Mouse (Mus musculus) gastrocnemius, postnatal 4 days (tissue): ENCODE measurements around the gene Gne. TPM values are rescaled to one million over a fixed set of nuclear protein-coding genes. Genes with fewer than 3 reads are reported as not detected.

Experiments used
- total RNA-seq, 2 experiments: library from RNA; stranded (reverse); gene quantifications; 2 replicates each; pipeline ENCODE4 v1.2.3; 2021

Gene Gne
- total RNA-seq, 2 experiments from 2014 or later, result 23.6 to 31.2 TPM

Other genes with a start within 250 kb of the Gne start
- not detected for gene Olfr157, start 244.0 kb downstream of the Gne start, total RNA-seq
- gene Olfr155, start 232.6 kb downstream of the Gne start, total RNA-seq, result not detected
- 10 to 100 TPM; 25.7 to 26.2 TPM for gene Reck, start 208.6 kb downstream of the Gne start, total RNA-seq
- gene Glipr2, start 126.8 kb downstream of the Gne start, total RNA-seq, result 10 to 100 TPM; 44.4 to 44.5 TPM
- under 1 TPM; 0.26 to 0.32 TPM for gene Ccin, start 100.7 kb downstream of the Gne start, total RNA-seq
- gene Clta, start 79.7 kb downstream of the Gne start, total RNA-seq, result 100 to 1,000 TPM; 158 to 176 TPM
- 10 to 100 TPM; 34.0 to 37.1 TPM for gene Rnf38, start 149.6 kb upstream of the Gne start, total RNA-seq
- gene Melk, start 216.7 kb upstream of the Gne start, total RNA-seq, result 1 to 10 TPM; 7.7 to 8.4 TPM